Comparison of ENCODE assay signal across 24 mouse cellular contexts in genomic region chr19:21150849-21151248, GRCm38 (mm10).
A peak's percentile ranks its signal among the peaks of the same experiment; 100 is the strongest.
DNase-seq lines count a peak whose midpoint lies in the region; ATAC-seq lines count a peak whose summit lies in the region.
"Had no signal": no experiment of that assay in that cellular context is flagged by ENCODE, and none has a peak within 500 bp of the region (broad histone marks: within the 10 kb centered on the region; RNA-seq: fewer than 3 reads in every experiment).

No protein-coding gene starts in this region.

- WGBS in hindbrain, embryonic 16.5 days: 74% methylated on average over 3 of the region's 3 CpGs
- WGBS in hindbrain, embryonic 12.5 days: 71% methylated on average over 3 of the region's 3 CpGs
- WGBS in liver, embryonic 11.5 days: 81% methylated on average over 3 of the region's 3 CpGs

- H3K9me3 ChIP-seq in hindbrain, embryonic 16.5 days (ENCODE audit: control insufficient read depth, low read length): no peaks in the 10 kb centered on the region
- H3K9me3 ChIP-seq in hindbrain, embryonic 12.5 days (replicated peaks): no peaks in the 10 kb centered on the region
- no peaks in the 10 kb centered on the region for H3K9me3 ChIP-seq in liver, embryonic 11.5 days (ENCODE audit: control insufficient read depth, low read length)
- H3K9me3 ChIP-seq: embryonic facial prominence, embryonic 15.5 days; forebrain, embryonic 15.5 days; heart, embryonic 12.5 days; intestine, embryonic 15.5 days; limb, embryonic 13.5 days; megakaryocyte, embryonic 14.5 days had no signal

- H3K4me3 ChIP-seq in hindbrain, embryonic 16.5 days (ENCODE audit: low read length): no peak overlapping the region
- H3K4me3 ChIP-seq in hindbrain, embryonic 12.5 days: no peak overlapping the region
- H3K4me3 ChIP-seq in liver, embryonic 11.5 days (ENCODE audit: low read depth, low read length): no peak overlapping the region
- H3K4me3 ChIP-seq: embryonic facial prominence, embryonic 15.5 days; forebrain, embryonic 15.5 days; heart, embryonic 12.5 days; intestine, embryonic 15.5 days; limb, embryonic 13.5 days; megakaryocyte, embryonic 14.5 days had no signal

- no peaks in the 10 kb centered on the region for H3K36me3 ChIP-seq in hindbrain, embryonic 16.5 days (ENCODE audit: control insufficient read depth, insufficient read depth, low read length)
- no peaks in the 10 kb centered on the region for H3K36me3 ChIP-seq in hindbrain, embryonic 12.5 days
- no peaks in the 10 kb centered on the region for H3K36me3 ChIP-seq in liver, embryonic 11.5 days (ENCODE audit: control insufficient read depth, insufficient read depth, low read length)
- H3K36me3 ChIP-seq: embryonic facial prominence, embryonic 15.5 days; forebrain, embryonic 15.5 days; heart, embryonic 12.5 days; intestine, embryonic 15.5 days; limb, embryonic 13.5 days had no signal

- no peak overlapping the region for H3K27ac ChIP-seq in hindbrain, embryonic 16.5 days (ENCODE audit: low read depth, low read length)
- H3K27ac ChIP-seq in hindbrain, embryonic 12.5 days: no peak overlapping the region
- no peak overlapping the region for H3K27ac ChIP-seq in liver, embryonic 11.5 days (ENCODE audit: low read depth, low read length)
- H3K27ac ChIP-seq: embryonic facial prominence, embryonic 15.5 days; forebrain, embryonic 15.5 days; hindbrain, embryonic 14.5 days; intestine, embryonic 15.5 days; limb, embryonic 13.5 days; liver, embryonic 14.5 days had no signal

- DNase-seq in retina, postnatal 1 day: peak; percentile 44
- no peak for DNase-seq in retina, embryonic 14.5 days (ENCODE audit: low spot score)
- DNase-seq in cerebellum, adult 9-10 months: peak; percentile 92
- DNase-seq in layer of hippocampus, postnatal 36 days: no peak
- DNase-seq in ovary, postnatal 10 days (ENCODE audit: low spot score): no peak
- no peak for DNase-seq in liver, embryonic 11.5 days (ENCODE audit: low spot score)
- DNase-seq: adrenal gland, postnatal 36 days; gastrocnemius, postnatal 14 days; heart, adult 11 months; heart, postnatal 10 days; kidney, adult 8-10 months; kidney, postnatal 10 days; lung, embryonic 14.5 days; thymus, postnatal 14 days had no signal

- H3K9ac ChIP-seq in hindbrain, embryonic 16.5 days (ENCODE audit: low read depth, low read length): no peak overlapping the region
- no peak overlapping the region for H3K9ac ChIP-seq in hindbrain, embryonic 12.5 days
- H3K9ac ChIP-seq in liver, embryonic 11.5 days (ENCODE audit: low read depth, low read length): no peak overlapping the region
- H3K9ac ChIP-seq: embryonic facial prominence, embryonic 15.5 days; forebrain, embryonic 15.5 days; heart, embryonic 12.5 days; hindbrain, embryonic 14.5 days; intestine, embryonic 15.5 days; limb, embryonic 13.5 days; liver, embryonic 14.5 days; lung, embryonic 14.5 days had no signal

- H3K4me2 ChIP-seq in hindbrain, embryonic 16.5 days (ENCODE audit: low read length): no peak overlapping the region
- no peak overlapping the region for H3K4me2 ChIP-seq in hindbrain, embryonic 12.5 days (replicated peaks)
- H3K4me2 ChIP-seq in liver, embryonic 11.5 days: no peak overlapping the region
- H3K4me2 ChIP-seq: embryonic facial prominence, embryonic 15.5 days; forebrain, embryonic 15.5 days; heart, embryonic 12.5 days; hindbrain, embryonic 14.5 days; intestine, embryonic 15.5 days; limb, embryonic 13.5 days; lung, embryonic 14.5 days had no signal

- H3K4me1 ChIP-seq in hindbrain, embryonic 16.5 days (ENCODE audit: control insufficient read depth, insufficient read depth, low read depth, low read length): no peaks in the 10 kb centered on the region
- peaks cover 6% of the 10 kb centered on the region; the same call in 1 of the 2 replicates for H3K4me1 ChIP-seq in hindbrain, embryonic 12.5 days
- no peaks in the 10 kb centered on the region for H3K4me1 ChIP-seq in liver, embryonic 11.5 days (replicated peaks; ENCODE audit: control insufficient read depth, insufficient read depth, low read length)
- H3K4me1 ChIP-seq: embryonic facial prominence, embryonic 15.5 days; intestine, embryonic 15.5 days; limb, embryonic 13.5 days had no signal

- peak; percentile 66; the same call in 1 of the 2 replicates for ATAC-seq in hindbrain, embryonic 16.5 days
- no peak for ATAC-seq in hindbrain, embryonic 12.5 days (ENCODE audit: low FRiP score)
- no peak for ATAC-seq in liver, embryonic 11.5 days (replicated peaks; ENCODE audit: low FRiP score)
- ATAC-seq: forebrain, embryonic 15.5 days; intestine, embryonic 15.5 days had no signal

- H3K27me3 ChIP-seq in hindbrain, embryonic 16.5 days (replicated peaks; ENCODE audit: control insufficient read depth, insufficient read depth, low read length): no peaks in the 10 kb centered on the region
- H3K27me3 ChIP-seq in hindbrain, embryonic 12.5 days: no peaks in the 10 kb centered on the region
- no peaks in the 10 kb centered on the region for H3K27me3 ChIP-seq in liver, embryonic 11.5 days (replicated peaks; ENCODE audit: control insufficient read depth, insufficient read depth, low read length)
- H3K27me3 ChIP-seq: embryonic facial prominence, embryonic 15.5 days; forebrain, embryonic 15.5 days; heart, embryonic 12.5 days; intestine, embryonic 15.5 days; limb, embryonic 13.5 days; megakaryocyte, embryonic 14.5 days had no signal

Comparison
In these comparisons a context has a peak if more than half of its experiments do, and no peak if none do; other contexts are left out.
1. DNase-seq: peak in retina, postnatal 1 day (single experiment) and cerebellum, adult 9-10 months (single experiment); none in retina, embryonic 14.5 days (single experiment), layer of hippocampus, postnatal 36 days (0 of 2), ovary, postnatal 10 days (single experiment) and liver, embryonic 11.5 days (single experiment).